Mouse (Mus musculus) heart, embryonic 13.5 days (tissue): ENCODE measurements around the gene Atg4d. TPM values are rescaled to one million over a fixed set of nuclear protein-coding genes. Genes with fewer than 3 reads are reported as not detected.
"Not testable (repeated sequence)": the region's sequence is repeated elsewhere in the genome, so short reads cannot be mapped to it uniquely, and the experiment has no call there.

Experiments
- ATAC-seq: fragments of 200-750 bp; cut with Nextera tagmentation; 2 replicates; pipeline ENCODE4 v1.8.0; 2017; ENCODE audit warnings: moderate TSS enrichment; ENCODE audit not compliant: insufficient number of reproducible peaks, low FRiP score, low TSS enrichment; ENCODE audit errors: extremely low read depth
- H3K27ac ChIP-seq: fragments of 300-500 bp; sonication (generic); replicated peaks from 2 replicates; pipeline ENCODE4 v1.5.1; 2015; ENCODE audit warnings: moderate library complexity, mild to moderate bottlenecking, inconsistent platforms
- H3K27me3 ChIP-seq: fragments of 300-500 bp; sonication (generic); replicated peaks from 2 replicates; pipeline ENCODE4 v1.6.1; 2015; ENCODE audit warnings: mild to moderate bottlenecking, inconsistent platforms
- H3K36me3 ChIP-seq: fragments of 300-500 bp; sonication (generic); 2 replicates; pipeline ENCODE4 v1.6.1; 2015; ENCODE audit warnings: mild to moderate bottlenecking, inconsistent platforms
- H3K4me1 ChIP-seq: fragments of 300-500 bp; sonication (generic); 2 replicates; pipeline ENCODE4 v1.6.1; 2015; ENCODE audit warnings: inconsistent platforms
- H3K4me2 ChIP-seq: fragments of 300-500 bp; sonication (generic); 2 replicates; pipeline ENCODE4 v1.6.1; 2015; ENCODE audit warnings: inconsistent platforms, mild to moderate bottlenecking, moderate library complexity
- H3K4me3 ChIP-seq: fragments of 300-500 bp; sonication (generic); 2 replicates; pipeline ENCODE4 v1.5.1; 2015; ENCODE audit warnings: moderate library complexity, mild to moderate bottlenecking, inconsistent platforms
- H3K9ac ChIP-seq: fragments of 300-500 bp; sonication (generic); 2 replicates; pipeline ENCODE4 v1.6.1; 2015; ENCODE audit warnings: inconsistent platforms, mild to moderate bottlenecking, moderate library complexity
- H3K9me3 ChIP-seq: fragments of 300-500 bp; sonication (generic); 2 replicates; pipeline ENCODE4 v1.6.1; 2016; ENCODE audit warnings: inconsistent platforms
- WGBS: fragments of 180-500 bp; shearing (Covaris S2); methylation state at CpG from one replicate; pipeline ENCODE4 v1.1.7; 2015; ENCODE audit warnings: mixed read lengths; 5-methylcytosine and 5-hydroxymethylcytosine counted together
- polyA plus RNA-seq: library from polyadenylated mRNA; unstranded; fragments of >200 nt; fragmentation: Nextera tagmentation; extraction: Ambion mirVana; gene quantifications from 2 replicates; pipeline ENCODE4 v1.2.1, GENCODE M21; 2015

Atg4d gene
- polyA plus RNA-seq, 1 experiment from 2014 or later: 41.6 TPM

GRCm38 (mm10) chr9:21291868-21292267 lies 26.8 kb downstream of the Atg4d start:
- ATAC-seq, H3K36me3 ChIP-seq, H3K9me3 ChIP-seq, H3K27me3 ChIP-seq: not testable (repeated sequence)
- peak overlapping the region; percentile 90 for H3K4me3 ChIP-seq
- 22% methylated on average over 7 of the region's 7 CpGs for WGBS
- H3K4me2 ChIP-seq: peak overlapping the region; percentile 84
- H3K9ac ChIP-seq: peak overlapping the region; percentile 73
- H3K27ac ChIP-seq: peak overlapping the region; percentile 83
- H3K4me1 ChIP-seq: peaks cover 35% of the 10 kb centered on the region

GRCm38 (mm10) chr9:21292271-21292670 lies 27.2 kb downstream of the Atg4d start:
- H3K4me2 ChIP-seq: peak overlapping the region; percentile 84
- no peaks in the 10 kb centered on the region for H3K9me3 ChIP-seq
- 0 out of 2 replicates have a peak overlapping the region, but pooled peaks have one; percentile 90 for H3K4me3 ChIP-seq
- ATAC-seq: no peak
- peaks cover 5% of the 10 kb centered on the region; the same call in 1 of the 2 replicates for H3K36me3 ChIP-seq
- peaks cover 31% of the 10 kb centered on the region for H3K4me1 ChIP-seq
- 94% methylated on average over 3 of the region's 3 CpGs for WGBS
- H3K27me3 ChIP-seq: no peaks in the 10 kb centered on the region
- H3K27ac ChIP-seq: 0 out of 2 replicates have a peak overlapping the region, but pooled peaks have one; percentile 83
- H3K9ac ChIP-seq: no peak overlapping the region

- WGBS: 74% methylated on average over 10 of the region's 10 CpGs
- Histone ChIP-seq H3K4me2 (no peak overlapping the region), H3K4me3 (no peak overlapping the region), H3K27me3 (no peaks in the 10 kb centered on the region), H3K9me3 (no peaks in the 10 kb centered on the region; the same call in 1 of the 2 replicates), H3K9ac (no peak overlapping the region), H3K36me3 (no peaks in the 10 kb centered on the region), H3K27ac (no peak overlapping the region), H3K4me1 (no peaks in the 10 kb centered on the region)
- ATAC-seq: no peak
Measured at GRCm38 (mm10) chr9:21299014-21299413, 33.9 kb downstream of the Atg4d start.

GRCm38 (mm10) chr9:21305065-21305464 lies 40.0 kb downstream of the Atg4d start:
- Histone ChIP-seq H3K9me3 (no peaks in the 10 kb centered on the region; the same call in 1 of the 2 replicates), H3K27me3 (no peaks in the 10 kb centered on the region), H3K9ac (no peak overlapping the region), H3K4me1 (no peaks in the 10 kb centered on the region), H3K4me2 (no peak overlapping the region), H3K27ac (no peak overlapping the region), H3K36me3 (no peaks in the 10 kb centered on the region), H3K4me3 (no peak overlapping the region)
- ATAC-seq: no peak
- WGBS: 55% methylated on average over 7 of the region's 7 CpGs

- H3K4me1 ChIP-seq: peaks cover 6% of the 10 kb centered on the region
- ATAC-seq: no peak
- H3K4me2 ChIP-seq: 0 out of 2 replicates have a peak overlapping the region, but pooled peaks have one; percentile 4
- WGBS: 62% methylated on average over 15 of the region's 15 CpGs
- H3K36me3 ChIP-seq: no peaks in the 10 kb centered on the region
- no peaks in the 10 kb centered on the region for H3K9me3 ChIP-seq
- H3K4me3 ChIP-seq: no peak overlapping the region
- H3K27me3 ChIP-seq: peaks cover 22% of the 10 kb centered on the region
- H3K9ac ChIP-seq: no peak overlapping the region
- H3K27ac ChIP-seq: no peak overlapping the region
Measured at GRCm38 (mm10) chr9:21309150-21309741, 44.2 kb downstream of the Atg4d start.

GRCm38 (mm10) chr9:21311695-21312094 lies 46.6 kb downstream of the Atg4d start:
- no peaks in the 10 kb centered on the region for H3K9me3 ChIP-seq
- ATAC-seq: no peak
- H3K27ac ChIP-seq: no peak overlapping the region
- no peak overlapping the region for H3K9ac ChIP-seq
- peak overlapping the region; percentile 34 for H3K4me3 ChIP-seq
- no peaks in the 10 kb centered on the region for H3K36me3 ChIP-seq
- H3K4me1 ChIP-seq: peaks cover 6% of the 10 kb centered on the region
- 28% methylated on average over 7 of the region's 7 CpGs for WGBS
- H3K4me2 ChIP-seq: no peak overlapping the region
- peaks cover 22% of the 10 kb centered on the region for H3K27me3 ChIP-seq

- 12% methylated on average over 35 of the region's 35 CpGs for WGBS
- H3K9ac ChIP-seq: peak within 1 kb of the TSS; percentile 37
- no peaks in the 10 kb centered on the region for H3K9me3 ChIP-seq
- H3K4me3 ChIP-seq: peak within 1 kb of the TSS; percentile 34
- peaks cover 22% of the 10 kb centered on the region for H3K27me3 ChIP-seq
- H3K4me2 ChIP-seq: peak within 1 kb of the TSS; percentile 44
- no peak within 1 kb of the TSS for H3K27ac ChIP-seq
- H3K4me1 ChIP-seq: peaks cover 6% of the 10 kb centered on the region
- ATAC-seq: no peak
- H3K36me3 ChIP-seq: no peaks in the 10 kb centered on the region
Measured at GRCm38 (mm10) chr9:21312134-21312533, 47.0 kb downstream of the Atg4d start, which contains the start of gene Ap1m2. TSS of gene Ap1m2 (minus strand) at chr9:21312337.

- Histone ChIP-seq H3K9ac (no peak overlapping the region), H3K4me3 (no peak overlapping the region), H3K4me1 (peaks cover 6% of the 10 kb centered on the region), H3K27me3 (peaks cover 22% of the 10 kb centered on the region), H3K9me3 (no peaks in the 10 kb centered on the region), H3K27ac (no peak overlapping the region), H3K4me2 (no peak overlapping the region), H3K36me3 (no peaks in the 10 kb centered on the region)
- peak; percentile 67; the same call in 1 of the 2 replicates for ATAC-seq
- WGBS: 6% methylated on average over 11 of the region's 11 CpGs
Measured at GRCm38 (mm10) chr9:21313394-21313793, 48.3 kb downstream of the Atg4d start.

GRCm38 (mm10) chr9:21314367-21315140 lies 49.5 kb downstream of the Atg4d start:
- Histone ChIP-seq H3K27me3 (peaks cover 22% of the 10 kb centered on the region), H3K4me2 (no peak overlapping the region), H3K36me3 (no peaks in the 10 kb centered on the region), H3K9me3 (no peaks in the 10 kb centered on the region), H3K4me3 (no peak overlapping the region), H3K9ac (0 out of 2 replicates have a peak overlapping the region, but pooled peaks have one; percentile 6), H3K27ac (no peak overlapping the region), H3K4me1 (peaks cover 6% of the 10 kb centered on the region)
- whole genome bisulfite sequencing: 81% methylated on average over 9 of the region's 9 CpGs
- ATAC-seq: no peak

- no peaks in the 10 kb centered on the region for H3K9me3 ChIP-seq
- H3K36me3 ChIP-seq: no peaks in the 10 kb centered on the region
- H3K4me2 ChIP-seq: no peak overlapping the region
- no peak overlapping the region for H3K27ac ChIP-seq
- peaks cover 20% of the 10 kb centered on the region for H3K27me3 ChIP-seq
- no peak for ATAC-seq
- peaks cover 11% of the 10 kb centered on the region for H3K4me1 ChIP-seq
- peak overlapping the region; percentile 6; the same call in 1 of the 2 replicates for H3K9ac ChIP-seq
- WGBS: 54% methylated on average over 5 of the region's 5 CpGs
- no peak overlapping the region for H3K4me3 ChIP-seq
Measured at GRCm38 (mm10) chr9:21315421-21315820, 50.3 kb downstream of the Atg4d start.

GRCm38 (mm10) chr9:21316696-21317095 lies 51.6 kb downstream of the Atg4d start:
- Histone ChIP-seq H3K27me3 (peaks cover 12% of the 10 kb centered on the region), H3K9ac (no peak overlapping the region), H3K4me1 (peaks cover 19% of the 10 kb centered on the region), H3K4me3 (no peak overlapping the region), H3K27ac (no peak overlapping the region), H3K4me2 (no peak overlapping the region), H3K9me3 (no peaks in the 10 kb centered on the region), H3K36me3 (no peaks in the 10 kb centered on the region)
- WGBS: 75% methylated on average over 7 of the region's 7 CpGs
- ATAC-seq: no peak
